Mouse (Mus musculus): ENCODE results near the gene Stat5a.
A peak's percentile ranks its signal among the peaks of the same experiment; 100 is the strongest.

Stat5a gene

DNA sequence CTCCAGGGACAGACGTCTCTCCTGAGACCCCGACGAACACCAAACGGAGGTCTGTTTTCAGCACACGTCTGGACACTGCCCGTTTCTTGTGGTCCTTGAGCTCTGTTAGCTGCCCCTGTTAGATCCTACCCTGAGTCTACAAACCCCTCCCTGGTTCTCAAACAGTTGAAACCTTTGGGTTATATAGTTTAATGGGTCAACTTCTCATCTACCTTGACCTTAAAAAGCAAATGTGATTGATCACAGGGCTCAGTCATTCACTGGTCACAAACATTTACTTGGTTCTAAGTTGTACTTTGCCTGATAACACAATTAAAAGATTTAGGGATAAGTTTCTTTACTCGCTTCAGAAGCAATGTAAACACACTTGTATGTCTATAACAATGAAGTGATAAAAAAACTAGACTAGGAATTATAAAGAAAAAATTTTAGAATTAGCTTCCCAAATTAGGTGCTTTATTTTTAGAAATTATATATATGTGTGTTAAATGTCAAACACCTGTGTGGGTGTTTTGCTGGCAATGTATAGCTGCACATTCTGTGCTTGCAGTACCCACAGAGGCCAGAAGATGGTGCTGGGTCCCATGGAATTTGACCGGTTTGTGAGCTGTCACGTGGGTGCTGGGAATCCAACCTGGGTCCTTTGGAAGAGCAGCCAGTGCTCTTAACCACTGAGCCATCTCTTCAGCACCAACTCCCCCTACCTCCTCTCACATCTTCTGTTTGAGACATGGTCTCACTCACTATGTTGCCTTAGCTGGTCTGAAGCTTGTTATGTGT lies 22.0 kb upstream of the Stat5a start:
- no peak for DNase-seq (ENCODE audit: low spot score in 2 of 2)

DNA sequence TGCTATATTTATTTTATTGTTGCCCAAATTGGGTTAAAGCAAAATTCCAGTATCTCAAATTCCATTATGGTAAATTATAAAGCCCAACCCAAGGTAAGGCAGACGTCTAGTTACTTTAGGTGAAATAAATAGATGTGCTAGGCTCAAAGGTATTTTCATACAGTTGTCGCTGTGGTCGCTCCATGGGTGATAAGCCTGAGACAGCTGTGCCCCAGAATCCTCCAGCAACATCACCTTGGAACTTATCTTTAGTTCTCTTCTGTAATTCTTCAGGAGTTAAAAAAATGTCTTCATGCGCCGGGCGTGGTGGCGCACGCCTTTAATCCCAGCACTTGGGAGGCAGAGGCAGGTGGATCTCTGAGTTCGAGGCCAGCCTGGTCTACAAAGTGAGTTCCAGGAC lies 20.3 kb upstream of the Stat5a start:
- DNase-seq (ENCODE audit: low spot score in 2 of 2) = no peak

DNA sequence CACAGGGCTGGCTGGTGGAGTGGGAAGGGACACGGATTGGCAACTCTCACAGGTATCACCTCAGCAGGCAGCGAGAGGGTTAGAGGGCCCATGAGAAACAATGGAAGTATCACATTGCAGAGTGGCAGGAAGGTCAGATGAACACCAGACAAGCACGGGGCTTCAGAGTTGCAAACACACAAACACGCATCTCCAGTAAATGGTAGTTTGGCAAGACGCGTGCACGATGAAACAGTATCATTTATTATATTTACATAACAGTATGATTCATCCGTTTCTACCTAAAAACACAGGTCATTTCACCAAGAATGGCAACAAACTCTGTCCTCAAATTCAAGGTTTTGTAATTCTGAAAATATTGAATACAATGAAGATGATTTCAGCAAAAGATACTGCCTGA lies 19.6 kb upstream of the Stat5a start:
- no peak for DNase-seq (ENCODE audit: low spot score in 2 of 2)

DNA sequence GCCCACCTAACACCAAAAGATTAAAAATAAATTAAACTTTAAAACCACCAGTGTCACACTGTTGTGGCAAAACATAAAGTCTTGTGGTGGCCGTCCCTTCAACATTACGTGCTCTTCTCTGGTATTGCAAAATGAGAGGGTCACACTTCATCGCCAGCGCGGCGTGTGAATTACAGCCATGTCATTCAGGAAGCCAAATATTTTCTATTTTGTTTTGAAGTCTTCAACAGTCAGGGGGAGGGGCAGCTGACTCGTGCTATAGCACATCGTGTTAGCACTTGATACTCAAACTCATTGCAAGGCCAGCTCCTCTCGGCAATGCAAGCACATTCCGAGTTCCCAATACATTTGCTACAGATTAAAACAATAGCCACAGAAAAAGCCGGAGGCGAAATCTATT lies 18.3 kb upstream of the Stat5a start:
- no peak for DNase-seq (ENCODE audit: low spot score in 2 of 2)

DNA sequence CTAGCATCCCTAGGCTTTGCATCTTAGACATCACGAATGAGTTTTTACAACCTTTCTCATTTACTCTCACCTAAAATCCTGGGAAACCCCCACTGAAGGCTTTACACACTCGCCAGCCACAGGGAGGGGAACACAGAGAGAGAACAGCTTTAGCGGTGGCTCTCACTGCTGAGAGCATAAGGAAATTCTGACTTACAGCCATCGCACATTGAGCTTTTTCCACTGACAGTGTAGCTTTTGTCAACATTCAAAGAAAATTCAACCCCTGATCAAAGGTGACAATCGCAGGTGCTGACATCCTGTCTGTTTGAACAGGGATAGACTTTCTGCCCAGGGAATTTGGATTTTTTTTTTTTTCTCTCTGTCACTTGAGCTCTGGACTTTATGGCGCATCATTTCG lies 17.1 kb upstream of the Stat5a start:
- DNase-seq (ENCODE audit: low spot score in 2 of 2) = no peak

DNA sequence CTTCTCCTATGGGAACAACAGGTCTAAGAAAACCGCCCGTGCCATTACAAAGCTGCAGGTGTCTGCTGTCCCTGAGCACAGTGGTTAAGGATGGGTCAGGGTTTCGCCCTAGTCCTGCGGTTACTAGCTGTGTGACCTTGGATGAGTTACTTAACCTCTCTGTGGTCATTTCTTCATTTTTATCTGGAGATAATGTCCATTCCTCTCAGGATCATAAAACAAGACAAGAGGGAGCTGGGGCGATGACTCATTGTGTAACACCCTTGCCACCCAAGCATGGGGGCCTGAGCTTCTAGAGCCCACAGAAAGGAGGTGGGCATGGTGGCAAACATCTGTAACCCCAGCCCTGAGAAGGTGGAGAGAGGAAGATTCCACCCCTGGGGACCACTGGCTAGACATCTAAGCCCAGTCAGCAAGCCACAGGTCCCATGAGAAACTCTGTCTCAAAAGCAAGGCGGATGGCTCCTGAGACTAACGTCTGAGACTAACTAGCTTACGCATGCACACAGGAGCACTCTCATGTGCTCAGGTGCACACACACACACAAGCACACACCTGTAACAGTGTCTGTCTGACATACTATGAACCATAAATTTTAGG lies 16.0 kb upstream of the Stat5a start:
- DNase-seq (ENCODE audit: low spot score in 2 of 2) = no peak

DNA sequence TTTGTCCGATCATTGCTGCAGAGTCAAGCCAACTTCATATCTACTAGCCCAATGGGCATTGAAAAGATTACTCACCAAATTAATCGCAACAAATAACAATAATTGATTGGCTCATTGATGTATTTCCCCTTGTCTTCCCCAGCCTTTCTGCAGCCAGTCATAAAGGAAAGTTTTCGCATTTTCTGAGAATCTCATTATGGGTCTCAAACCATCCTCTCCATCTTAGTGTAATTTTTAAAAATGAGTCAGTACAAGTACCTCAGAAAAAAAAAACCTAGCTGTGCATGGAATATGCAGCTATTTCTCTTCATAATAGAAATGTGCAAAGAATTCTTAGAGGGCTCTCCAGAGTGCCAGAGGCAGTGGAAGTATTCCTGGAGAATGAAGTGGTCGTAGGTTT lies 15.0 kb upstream of the Stat5a start:
- no peak for DNase-seq (ENCODE audit: low spot score in 2 of 2)

DNA sequence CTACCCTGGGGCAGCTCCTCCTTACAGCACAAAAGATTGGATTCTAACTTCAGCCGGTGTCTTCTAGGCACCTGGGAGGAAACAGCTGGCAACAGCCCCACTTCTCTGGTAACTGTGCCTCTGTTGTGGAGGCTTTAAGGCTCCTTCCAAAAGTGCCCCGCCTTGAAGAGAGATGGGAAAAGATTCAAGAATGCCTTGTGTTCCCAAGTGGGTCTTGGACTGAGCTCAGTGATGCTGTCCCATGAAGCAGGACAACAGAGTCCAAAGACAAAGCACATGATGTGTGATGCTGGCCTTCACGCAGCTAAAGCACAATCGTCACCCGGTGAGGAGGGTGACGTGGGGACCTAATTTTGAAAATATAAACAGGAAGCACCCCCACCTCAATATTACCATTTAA lies 13.4 kb upstream of the Stat5a start:
- DNase-seq (ENCODE audit: low spot score in 2 of 2) = no peak

DNA sequence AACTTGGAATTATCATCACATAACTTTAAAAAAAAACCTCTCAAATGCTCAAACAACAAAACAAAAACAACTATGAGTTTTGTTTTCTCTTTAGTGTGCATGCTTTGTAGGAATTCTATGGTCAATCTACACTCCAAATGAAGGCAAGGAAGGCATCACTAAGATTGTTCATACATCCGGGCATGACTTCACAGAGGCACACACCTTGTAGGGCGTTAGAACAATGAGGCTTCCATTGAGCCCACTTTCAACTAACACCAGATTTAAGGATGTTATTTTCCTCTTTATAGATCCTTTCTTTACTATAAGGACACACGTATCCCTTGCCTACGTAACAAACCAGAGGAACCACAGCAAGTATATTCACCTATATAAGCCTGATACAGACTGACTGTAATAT lies 11.6 kb upstream of the Stat5a start:
- DNase-seq (ENCODE audit: low spot score in 2 of 2) = no peak

DNA sequence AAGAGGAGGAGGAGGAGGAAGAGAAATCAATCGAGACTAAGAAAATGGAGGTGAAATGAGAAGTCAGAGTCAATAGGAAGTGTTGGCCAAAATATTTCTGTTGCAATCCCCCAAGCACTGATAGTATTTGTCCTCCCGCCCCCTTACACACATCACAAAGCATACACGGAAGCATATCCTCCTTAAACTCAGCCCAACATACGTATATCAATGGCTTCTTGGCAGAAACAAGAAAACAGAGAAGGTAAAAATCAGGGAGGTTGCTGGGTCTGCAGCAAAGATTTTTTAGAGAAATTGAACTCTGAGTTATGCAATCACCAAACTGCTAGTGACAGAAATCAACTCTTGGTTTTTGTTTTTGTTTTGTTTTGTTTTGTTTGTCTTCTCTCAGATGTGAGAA lies 11.1 kb upstream of the Stat5a start:
- no peak for DNase-seq (ENCODE audit: low spot score in 2 of 2)

DNA sequence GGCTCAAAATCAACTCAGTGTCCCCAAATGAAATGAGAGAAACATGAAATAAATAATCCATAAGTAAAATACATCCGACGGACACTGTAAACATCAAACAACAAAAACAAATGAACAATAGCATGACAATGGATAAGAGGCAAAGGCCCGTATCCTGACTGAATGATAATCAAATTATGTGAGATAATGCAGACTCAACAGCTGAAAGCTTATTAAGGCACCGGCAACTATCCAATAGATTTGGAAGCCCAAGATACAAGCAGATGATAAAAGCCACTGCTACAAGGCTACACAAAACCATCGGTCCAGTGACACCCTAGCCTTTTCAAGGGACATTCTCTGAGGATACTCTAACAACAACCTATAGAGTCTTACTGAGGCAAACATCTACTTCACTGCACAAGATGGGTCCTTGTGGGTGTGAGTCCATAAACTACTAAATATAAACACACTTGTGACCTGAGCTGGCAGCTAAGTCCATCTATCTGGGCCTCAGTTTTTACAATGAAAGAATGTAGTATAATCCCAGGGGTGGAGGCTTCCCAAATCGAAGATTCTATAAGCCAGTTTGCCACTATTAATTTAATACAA lies 10.3 kb upstream of the Stat5a start:
- DNase-seq (ENCODE audit: low spot score in 2 of 2) = no peak

DNA sequence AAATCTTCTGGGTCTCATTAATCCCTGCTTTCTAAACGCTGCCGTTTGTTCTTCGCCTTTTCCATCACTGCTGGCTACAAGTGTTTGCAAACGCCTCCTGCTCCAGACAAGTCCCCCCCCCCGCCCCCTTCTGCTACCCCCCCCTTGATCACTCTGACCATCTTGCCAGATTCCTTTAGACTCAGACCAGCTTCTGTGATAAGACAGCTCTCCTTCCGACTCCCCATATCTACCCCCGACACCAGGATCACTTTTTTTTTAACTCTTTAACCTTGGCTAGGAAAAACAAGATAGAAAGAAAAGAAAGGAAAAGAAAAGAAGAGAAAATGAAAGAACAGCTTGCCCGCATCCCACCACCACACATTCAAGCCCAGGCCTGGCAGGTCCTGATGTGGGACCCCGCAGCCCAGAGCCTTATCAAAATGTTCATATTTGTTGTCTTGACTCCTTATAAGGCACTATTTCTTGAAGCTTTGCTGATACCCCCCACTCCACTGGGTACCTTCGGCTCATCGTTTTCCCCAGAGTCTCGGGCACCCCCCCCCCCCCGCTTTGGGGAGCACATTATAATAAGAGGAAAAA lies 9.6 kb upstream of the Stat5a start:
- no peak for DNase-seq (ENCODE audit: low spot score in 2 of 2)

DNA sequence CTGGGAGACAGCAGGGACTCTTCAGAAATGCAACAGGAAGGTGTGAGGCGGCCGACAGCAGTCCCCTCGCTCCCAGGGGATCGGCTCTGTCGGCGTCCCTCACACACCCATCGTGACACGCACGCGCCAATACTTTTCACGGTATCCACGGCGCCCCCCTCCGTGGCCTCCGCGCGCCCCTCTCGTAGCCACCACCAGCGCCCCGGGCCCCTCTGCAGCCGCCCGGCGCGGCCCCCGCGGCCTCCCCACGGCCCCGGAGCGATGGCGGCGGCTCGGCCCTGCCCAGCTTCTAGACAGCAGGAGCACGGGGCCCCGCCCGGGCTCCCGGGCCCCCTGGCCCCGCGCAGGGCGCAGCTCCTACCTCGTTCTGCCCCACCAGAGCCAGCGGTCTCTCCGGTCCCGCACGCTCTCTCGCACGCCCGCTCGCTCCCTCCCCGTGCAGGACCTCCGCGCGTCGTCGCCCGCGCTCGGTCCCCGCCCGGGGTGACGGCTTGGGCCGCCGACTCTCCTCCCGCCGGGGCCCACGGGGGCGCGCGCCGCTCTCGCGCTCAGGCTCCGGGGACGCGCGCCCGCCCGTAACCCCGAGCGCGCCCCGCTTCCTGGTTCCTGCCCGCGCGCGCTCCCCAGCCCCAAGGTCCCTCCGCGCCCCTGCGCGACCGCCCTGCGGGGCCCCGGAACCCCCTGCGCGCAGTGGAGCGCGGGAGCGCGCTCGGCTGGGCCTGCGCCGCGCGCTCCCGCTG lies 8.9 kb upstream of the Stat5a start, which contains the start of gene Stat5b:
Gene Stat5b (minus strand): TSS at position 687 of the 740 bp plus-strand sequence.
- DNase-seq (ENCODE audit: low spot score in 2 of 2) = peak; percentile 35 to 70

DNA sequence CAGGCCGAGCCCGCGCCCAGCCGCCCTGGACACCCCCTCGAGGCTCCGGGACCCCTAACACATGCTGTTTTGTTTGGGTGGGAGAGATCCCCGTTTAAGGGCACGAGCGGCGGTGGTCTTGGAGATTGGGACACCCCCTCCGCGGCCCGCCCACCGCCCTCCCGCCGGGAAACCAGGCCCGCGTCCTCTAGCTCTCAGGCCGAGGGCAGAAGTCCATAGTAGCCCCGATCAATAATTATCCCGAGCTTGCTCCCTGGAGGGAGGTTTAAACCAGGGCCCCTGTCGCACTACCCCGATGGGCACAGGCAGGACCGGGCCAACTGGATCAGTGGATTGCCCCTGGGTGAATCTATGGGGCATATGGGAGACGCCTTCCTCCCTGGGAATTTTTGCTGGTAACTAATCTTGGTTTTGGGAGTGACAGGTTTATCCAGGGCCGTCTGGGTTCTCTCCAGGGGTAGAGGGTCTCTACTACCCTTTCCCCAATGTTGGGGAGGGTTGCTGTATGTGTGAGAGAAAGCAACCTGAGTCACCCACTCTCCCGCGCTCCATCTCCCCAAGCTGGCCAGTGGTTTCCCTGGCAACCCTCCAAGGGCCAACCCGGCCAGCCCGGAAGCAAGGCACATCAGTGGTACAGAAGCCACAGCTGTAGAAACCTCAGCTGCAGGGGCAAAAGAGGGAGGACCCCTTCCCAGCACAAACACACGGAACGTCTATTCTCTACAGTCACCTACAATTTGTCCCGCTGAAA lies 8.2 kb upstream of the Stat5a start:
- DNase-seq (ENCODE audit: low spot score in 2 of 2) = peak in 1 of 2 experiments; percentile 46

DNA sequence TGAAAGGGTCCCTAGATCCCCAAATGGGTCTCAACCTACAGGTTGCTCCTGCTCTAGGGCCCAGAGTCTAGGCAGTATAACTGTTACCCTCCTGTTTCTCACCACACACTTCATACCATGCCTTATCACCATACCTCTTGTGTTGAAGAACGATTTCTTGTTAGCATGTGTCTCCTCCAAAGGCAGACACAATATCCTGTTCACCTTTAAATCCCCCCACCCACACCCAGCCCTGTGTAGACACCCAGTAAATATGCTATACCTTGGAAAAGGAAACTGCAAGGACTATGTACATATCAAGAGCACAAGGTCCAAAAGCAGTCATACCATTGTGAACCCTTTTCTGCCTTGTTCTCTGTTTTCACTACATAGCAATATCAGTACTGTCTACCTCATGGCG lies 7.1 kb upstream of the Stat5a start:
- DNase-seq (ENCODE audit: low spot score in 2 of 2) = no peak

DNA sequence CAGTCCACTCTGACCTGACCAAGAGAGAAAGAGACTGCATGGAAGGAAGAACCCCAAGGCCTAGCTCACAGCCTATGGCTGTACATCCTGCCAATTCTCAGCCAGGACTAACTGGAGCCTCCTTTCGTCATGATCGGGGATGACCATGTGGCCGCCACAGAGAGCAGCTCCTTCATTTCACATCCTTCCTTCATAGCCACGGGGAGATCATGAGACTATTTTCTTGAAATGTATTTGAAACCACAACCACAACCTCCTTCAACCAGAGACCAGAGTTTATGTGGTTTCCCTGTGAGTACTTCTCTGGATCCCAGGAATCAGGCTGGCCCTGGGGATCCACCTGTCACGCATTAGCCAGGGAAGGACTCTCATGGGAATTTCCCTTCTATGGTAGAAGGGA lies 6.1 kb upstream of the Stat5a start:
- no peak for DNase-seq (ENCODE audit: low spot score in 2 of 2)

DNA sequence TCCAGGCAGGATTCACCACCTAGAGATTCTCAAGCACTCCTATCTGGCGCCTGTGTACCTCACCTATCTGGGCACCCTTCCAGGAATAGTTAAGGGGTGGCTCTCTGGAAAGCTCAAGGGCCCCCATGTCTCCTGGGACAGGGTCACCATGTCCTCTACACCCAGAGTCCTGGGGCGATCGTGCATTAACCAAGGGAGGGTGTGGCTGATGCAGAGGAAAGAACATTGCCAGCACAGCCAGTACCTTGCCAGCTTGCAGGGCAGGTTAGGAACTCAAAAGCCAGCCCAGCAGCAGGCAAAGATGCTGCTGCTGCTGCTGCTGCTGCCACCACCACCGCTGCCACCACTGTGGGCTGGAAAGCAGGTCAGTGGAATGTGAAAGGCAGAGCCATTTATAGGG lies 4.9 kb upstream of the Stat5a start:
- no peak for DNase-seq (ENCODE audit: low spot score in 2 of 2)

DNA sequence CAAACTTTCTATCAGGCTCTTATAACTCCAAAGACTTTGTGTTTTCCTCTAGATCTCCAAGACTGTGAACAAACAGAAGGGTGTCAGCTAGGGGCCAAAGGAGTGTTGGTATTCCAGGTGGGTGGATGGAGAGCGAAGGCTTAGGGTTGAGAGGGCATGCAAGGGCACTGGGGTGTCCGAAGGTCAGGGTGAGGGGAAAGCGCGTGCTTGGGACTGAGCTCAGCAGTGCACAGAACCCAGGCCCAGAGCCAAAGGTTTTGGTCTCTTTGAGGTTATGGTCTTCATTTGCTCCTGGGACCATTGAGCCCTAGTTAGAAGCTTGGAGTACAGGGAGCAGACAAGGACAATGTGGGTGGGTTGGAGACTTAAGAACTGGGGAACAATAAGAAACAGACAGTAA lies 4.0 kb upstream of the Stat5a start:
- DNase-seq (ENCODE audit: low spot score in 2 of 2) = no peak

DNA sequence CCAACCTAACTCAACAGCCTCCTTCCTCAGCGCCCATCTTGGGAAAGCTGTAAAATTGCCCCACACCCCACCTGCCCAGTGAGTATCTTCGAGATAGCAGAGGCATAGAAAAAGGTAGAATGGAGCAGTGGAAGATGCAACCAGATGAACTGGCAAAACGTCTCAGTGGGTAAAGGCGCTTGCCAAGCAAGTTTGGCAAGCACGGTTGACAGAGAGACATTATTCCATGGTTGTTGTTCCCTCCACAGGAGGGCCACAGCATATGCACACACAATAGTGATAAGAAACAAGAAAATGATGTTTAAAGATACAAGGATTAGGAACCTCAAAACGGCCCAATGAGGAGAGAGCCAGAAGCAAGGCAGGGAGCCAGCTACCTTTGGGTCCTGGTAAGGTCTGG lies 1.2 kb upstream of the Stat5a start:
- no peak for DNase-seq (ENCODE audit: low spot score in 2 of 2)

DNA sequence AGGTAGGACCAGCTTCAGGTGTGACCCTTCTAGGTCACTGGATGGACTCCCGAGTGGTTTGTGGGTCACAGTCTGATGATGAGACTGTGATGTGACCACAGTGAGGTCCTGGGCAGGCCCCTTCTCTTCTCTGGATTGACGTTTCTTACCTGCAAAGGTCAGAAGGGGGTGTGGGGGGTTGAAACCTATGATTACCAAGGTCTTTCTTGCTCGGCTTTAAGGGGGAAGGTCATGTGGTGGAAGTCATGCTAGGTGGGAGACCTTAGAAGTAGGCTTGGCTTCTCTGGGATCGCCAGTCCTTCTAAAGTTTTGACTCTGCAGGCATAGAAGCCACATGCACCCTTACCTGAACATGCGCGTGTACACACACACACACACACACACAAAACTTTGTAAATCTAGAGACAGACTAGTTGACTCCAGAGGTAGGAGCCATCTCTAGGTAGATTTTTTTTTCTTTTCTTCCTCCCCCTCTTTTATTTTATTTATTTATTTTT lies 476 bp downstream of the Stat5a start:
- DNase-seq (ENCODE audit: low spot score in 2 of 2) = no peak

Data from frontal cortex, postnatal 10 days (tissue).